Mouse (Mus musculus) olfactory bulb, adult 2 months (tissue): ENCODE measurements around the gene Gda. TPM values are rescaled to one million over a fixed set of nuclear protein-coding genes. Genes with fewer than 3 reads are reported as not detected.

ENCODE experiments used
- H3K27ac ChIP-seq: fragments of 200-500 bp; 2 replicates; pipeline ENCODE4 v1.5.1; 2012; ENCODE audit warnings: low read depth, low read length; ENCODE audit not compliant: insufficient read depth
- H3K4me1 ChIP-seq: fragments of 200-500 bp; 2 replicates; pipeline ENCODE4 v1.6.1; 2012; ENCODE audit warnings: low read length; ENCODE audit not compliant: control insufficient read depth, insufficient read depth
- H3K4me3 ChIP-seq: fragments of 200-500 bp; 2 replicates; pipeline ENCODE4 v1.5.1; 2012; ENCODE audit warnings: mild to moderate bottlenecking, low read depth, low read length, moderate library complexity; ENCODE audit not compliant: insufficient read depth
- CTCF ChIP-seq: fragments of 200-500 bp; IDR thresholded peaks from 2 replicates; pipeline ENCODE4 v1.5.1; 2012; ENCODE audit warnings: low read depth, mild to moderate bottlenecking, low read length, moderate library complexity; ENCODE audit not compliant: insufficient read depth
- POLR2A ChIP-seq: fragments of 200-500 bp; IDR thresholded peaks from 2 replicates; pipeline ENCODE4 v1.6.1; 2012; ENCODE audit warnings: mild to moderate bottlenecking, low read depth, low read length, moderate library complexity; ENCODE audit not compliant: insufficient read depth
- WGBS: fragments of 180-500 bp; shearing (Covaris S2); methylation state at CpG from one replicate; pipeline ENCODE4 v1.1.7; 2018; 5-methylcytosine and 5-hydroxymethylcytosine counted together
- polyA plus RNA-seq: library from polyadenylated mRNA; stranded (reverse); fragments of >200 nt; gene quantifications from 2 replicates; pipeline ENCODE4 v1.2.4, GENCODE M21; 2012; ENCODE audit warnings: low replicate concordance; ENCODE audit not compliant: missing spikeins, insufficient read depth, insufficient read length

The Gda gene
- polyA plus RNA-seq, 1 experiment = 178 TPM

DNA sequence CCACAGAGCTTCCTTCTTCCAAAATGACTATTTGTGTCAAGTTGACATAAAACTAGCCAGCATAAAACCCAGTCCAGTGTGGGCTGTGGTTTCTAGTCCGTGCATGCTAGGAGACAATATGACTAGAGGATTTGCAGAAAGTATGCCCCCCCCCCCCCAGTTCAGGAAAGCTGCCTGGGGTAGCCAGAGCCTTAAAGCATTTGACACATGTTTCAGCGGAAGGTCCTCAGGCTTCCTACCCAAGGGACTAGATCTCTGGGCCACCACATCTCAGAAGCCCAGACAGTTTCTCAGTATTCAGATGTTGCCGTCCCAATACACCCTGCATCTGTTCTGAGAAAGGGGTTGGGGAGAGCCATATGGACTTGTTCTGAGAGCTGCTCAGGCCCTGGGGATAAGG, 89.0 kb downstream of the Gda start:
- TF ChIP-seq POLR2A (no peak), CTCF (no peak)
- no peaks in the 10 kb centered on the region for H3K4me1 ChIP-seq
- WGBS = 91% methylated on average over 3 of the region's 3 CpGs
- no peak overlapping the region for H3K27ac ChIP-seq
- no peak overlapping the region for H3K4me3 ChIP-seq

DNA sequence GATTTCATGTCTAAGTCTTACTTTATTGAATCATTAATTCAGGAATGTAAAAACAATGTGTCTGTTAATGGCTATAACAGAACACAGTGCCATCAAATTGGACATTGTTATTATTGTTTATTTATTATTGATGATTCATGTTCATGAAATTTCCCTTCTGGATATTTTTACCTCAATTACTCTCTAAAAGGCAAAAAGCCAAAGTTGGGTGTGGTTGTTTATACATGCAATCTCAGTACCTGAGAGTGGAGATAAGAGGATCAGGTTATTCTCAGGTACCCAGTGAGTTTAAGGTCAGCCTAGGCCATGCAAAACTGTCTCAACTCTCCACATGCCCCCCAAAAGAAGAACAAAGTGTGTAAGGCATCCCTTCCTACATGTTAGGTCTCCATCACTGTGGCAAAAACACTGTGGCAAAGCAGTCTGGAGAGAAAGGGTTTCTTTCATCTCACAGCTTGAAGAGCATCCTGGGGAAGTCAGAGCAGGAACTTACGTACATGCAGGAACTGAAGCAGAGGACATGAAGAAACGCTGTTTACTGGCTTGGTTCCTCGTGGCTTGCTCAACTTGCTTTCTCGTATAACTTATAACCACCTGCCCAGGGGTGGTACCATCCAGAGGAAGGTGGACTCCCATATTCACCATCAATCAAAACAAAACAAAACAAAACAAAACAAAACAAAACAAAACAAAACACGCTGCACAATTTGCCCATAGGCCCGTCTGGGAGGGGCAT, 89.6 kb downstream of the Gda start:
- Histone ChIP-seq H3K4me3 (no peak overlapping the region), H3K27ac (no peak overlapping the region), H3K4me1 (no peaks in the 10 kb centered on the region)
- WGBS = 83% methylated on average over 6 of the region's 6 CpGs
- TF ChIP-seq POLR2A = no peak
- no peak for TF ChIP-seq CTCF

DNA sequence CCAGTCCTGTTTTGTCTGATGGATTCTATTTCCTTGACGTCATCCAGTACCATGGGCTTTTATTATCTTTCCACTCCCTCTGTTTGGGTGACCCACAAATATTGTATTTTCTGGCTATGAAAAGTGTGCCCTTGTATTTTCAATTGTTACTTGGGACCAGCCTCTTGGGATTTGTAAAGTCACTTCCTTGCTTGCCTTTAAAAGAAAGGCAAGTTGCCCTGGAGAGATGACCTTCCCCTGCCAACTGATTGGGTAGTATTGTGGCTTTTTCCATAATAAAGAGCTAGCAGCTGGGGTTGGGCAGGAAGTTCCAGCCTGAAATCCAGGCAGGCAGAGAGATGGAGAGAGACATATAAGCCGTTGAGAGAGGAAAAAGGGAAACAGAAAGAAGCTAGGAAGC, 91.5 kb downstream of the Gda start:
- no peak overlapping the region for H3K27ac ChIP-seq

DNA sequence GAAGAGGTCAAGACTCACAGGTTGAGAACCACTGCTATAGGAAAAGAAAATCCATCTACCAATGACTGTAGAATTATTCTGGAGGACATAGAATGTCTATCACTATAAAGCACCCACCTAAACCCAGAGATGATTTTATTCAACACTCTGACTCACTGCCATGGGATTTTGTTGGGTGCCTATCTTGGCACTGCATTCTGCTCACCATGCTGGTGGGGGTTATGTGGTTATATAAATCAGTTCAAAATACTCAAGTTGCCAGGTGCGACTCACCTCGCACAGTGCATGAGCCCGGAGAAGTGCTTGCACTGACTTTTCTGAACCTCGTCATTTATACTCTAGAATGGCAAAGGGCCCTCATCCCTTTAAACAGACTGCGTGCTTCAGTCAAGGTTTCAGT, 94.0 kb downstream of the Gda start:
- no peak for TF ChIP-seq POLR2A
- no peak for TF ChIP-seq CTCF
- Histone ChIP-seq H3K27ac (no peak overlapping the region), H3K4me1 (no peaks in the 10 kb centered on the region), H3K4me3 (no peak overlapping the region)
- WGBS = 92% methylated on average over 5 of the region's 5 CpGs

More for the DNA sequence above, 91.5 kb downstream of the Gda start:
- Histone ChIP-seq H3K4me1 (no peaks in the 10 kb centered on the region), H3K4me3 (no peak overlapping the region)
- TF ChIP-seq POLR2A (no peak), CTCF (no peak)
- WGBS = 64% methylated on average over 2 of the region's 2 CpGs

DNA sequence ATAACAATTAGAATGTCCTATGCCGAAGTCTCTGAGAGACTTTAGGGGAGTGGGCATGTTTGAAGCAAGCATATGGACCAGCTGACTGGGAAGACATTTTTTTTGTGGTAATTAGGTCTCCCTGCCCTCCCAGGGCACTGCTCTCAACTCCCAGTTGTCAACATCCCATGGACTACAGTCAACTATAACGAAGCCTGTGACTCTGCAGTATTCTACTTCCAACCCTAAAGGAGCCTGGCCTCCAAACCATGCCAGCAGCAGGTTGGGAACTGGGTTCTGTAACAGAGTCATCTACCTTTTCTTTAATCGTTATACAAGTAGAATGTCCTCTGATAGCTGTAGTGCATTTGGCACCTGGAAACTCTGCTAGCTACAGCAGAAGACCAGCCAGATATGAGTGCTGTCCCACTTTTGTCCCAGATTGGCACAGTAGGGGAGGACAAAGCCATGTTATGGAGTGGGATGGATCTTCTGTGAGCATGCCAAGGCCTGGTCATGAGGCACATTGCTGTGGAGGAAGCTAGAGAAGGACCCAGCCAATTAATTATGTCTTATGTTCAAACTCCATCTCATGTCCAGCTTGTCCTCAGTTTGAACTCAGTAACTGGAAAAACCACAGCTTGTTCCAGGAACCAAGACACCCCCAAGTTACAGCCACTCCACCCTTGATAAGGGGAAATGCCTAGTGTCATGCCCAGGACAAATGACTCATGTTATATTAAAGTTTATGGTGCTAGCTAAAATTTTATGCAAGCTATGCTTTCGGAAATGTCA, 96.6 kb downstream of the Gda start:
- Histone ChIP-seq H3K27ac (no peak overlapping the region), H3K4me1 (no peaks in the 10 kb centered on the region), H3K4me3 (no peak overlapping the region)
- TF ChIP-seq CTCF (no peak), POLR2A (no peak)
- WGBS = 92% methylated on average over 4 of the region's 4 CpGs

DNA sequence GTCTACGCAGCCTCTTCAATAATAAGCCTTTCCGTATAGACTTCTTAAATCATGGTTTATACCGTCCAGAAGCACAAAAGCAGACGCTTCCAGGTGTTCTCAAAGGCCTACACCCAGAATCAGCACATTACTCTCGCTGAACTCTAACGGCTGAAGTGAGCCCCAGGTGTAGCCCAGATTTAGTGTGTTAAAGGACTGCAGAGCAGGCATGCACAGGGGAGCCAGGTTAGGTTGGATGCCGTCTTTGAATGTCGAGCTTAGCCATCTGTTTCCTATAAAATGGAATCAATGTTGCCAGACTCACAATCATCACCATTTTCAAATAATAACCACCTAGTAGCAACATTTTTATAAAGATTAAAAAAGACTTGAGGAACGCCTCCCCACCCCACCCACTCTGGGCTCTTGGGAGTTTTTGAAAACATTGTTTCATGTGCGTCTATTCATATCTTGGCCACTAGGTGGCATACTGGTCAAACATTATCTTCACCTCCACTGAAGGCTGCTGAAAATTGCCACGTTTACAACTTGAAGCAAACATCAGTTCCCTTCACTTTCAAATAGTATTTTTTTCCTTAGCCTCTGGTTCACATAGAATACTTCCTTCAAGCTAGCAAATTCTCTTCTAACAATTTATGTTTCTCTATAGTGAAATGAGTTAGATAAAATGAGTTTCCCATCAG, 100.0 kb downstream of the Gda start:
- Histone ChIP-seq H3K4me3 (no peak overlapping the region), H3K4me1 (no peaks in the 10 kb centered on the region), H3K27ac (no peak overlapping the region)
- TF ChIP-seq CTCF (no peak), POLR2A (no peak)
- 43% methylated on average over 11 of the region's 11 CpGs for WGBS

DNA sequence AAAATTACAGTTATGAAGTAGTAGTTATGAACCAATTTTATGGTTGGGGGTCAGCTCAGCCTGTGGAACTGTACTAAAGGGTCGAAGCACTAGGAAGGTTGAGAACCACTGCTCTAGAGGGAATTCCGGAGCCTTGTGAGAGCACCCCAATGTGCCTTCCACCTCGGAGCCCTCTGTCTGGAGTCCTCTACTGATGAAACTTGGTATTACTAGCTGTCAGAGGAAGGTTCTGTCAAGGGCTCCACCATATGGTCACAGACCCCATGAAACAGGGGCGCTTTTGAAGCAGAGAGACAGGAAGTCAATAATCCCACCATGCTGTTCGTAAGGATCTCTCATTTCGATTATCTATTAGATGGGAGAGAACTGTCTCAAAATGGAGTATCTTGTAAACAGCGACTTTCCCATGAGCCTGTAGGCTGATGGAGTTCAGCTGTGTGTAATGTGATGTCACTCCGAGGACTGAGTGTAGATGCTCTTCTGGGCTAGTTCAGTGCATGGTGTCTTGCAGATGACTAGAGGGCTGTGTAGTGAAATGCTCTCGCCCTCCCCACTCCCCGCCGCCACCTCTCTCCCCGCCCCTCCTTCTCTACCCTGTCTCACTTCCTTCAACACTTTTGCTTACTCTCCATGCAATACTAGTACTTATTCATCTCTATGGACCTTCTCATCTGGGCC, 100.7 kb downstream of the Gda start:
- no peak overlapping the region for H3K4me3 ChIP-seq
- no peak overlapping the region for H3K27ac ChIP-seq
- WGBS = 80% methylated on average over 12 of the region's 12 CpGs
- no peaks in the 10 kb centered on the region for H3K4me1 ChIP-seq
- no peak for TF ChIP-seq POLR2A
- TF ChIP-seq CTCF = no peak

DNA sequence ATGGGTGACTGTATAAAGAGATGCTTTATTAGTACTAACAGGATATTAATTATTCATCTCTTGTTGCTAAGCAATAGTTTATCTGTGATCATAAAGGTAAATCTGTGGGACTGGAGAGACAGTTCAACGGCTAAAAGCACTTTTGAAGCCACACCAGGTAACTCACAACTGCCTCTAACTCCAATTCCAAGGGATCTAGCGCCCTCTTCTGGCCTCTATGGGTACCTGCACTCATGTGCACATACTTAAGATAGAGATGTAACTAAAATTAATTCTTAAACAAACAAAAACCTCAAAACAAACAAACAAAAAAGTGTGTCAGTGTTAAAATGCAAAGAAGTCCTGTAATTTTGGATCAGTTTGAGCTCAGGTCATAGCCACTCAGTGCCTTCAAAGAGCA, 101.9 kb downstream of the Gda start:
- Histone ChIP-seq H3K27ac (no peak overlapping the region), H3K4me3 (no peak overlapping the region), H3K4me1 (no peaks in the 10 kb centered on the region)
- no peak for TF ChIP-seq POLR2A
- no peak for TF ChIP-seq CTCF
- WGBS = 53% methylated on average over 2 of the region's 2 CpGs
